Mouse (Mus musculus) thymus, adult 2 months (tissue): ENCODE results near the gene Ncln. TPM values are rescaled to one million over a fixed set of nuclear protein-coding genes. Genes with fewer than 3 reads are reported as not detected.
A peak's percentile ranks its signal among the peaks of the same experiment; 100 is the strongest.

Experiments used
- DNase-seq: peaks from one replicate; pipeline ENCODE4 v3.0.0; 2021
- H3K27ac ChIP-seq: fragments of 200-500 bp; 2 replicates; pipeline ENCODE4 v1.5.1; 2012; ENCODE audit warnings: low read length, control low read depth; ENCODE audit not compliant: control insufficient read depth, insufficient read depth
- H3K27me3 ChIP-seq: fragments of 200-500 bp; 2 replicates; pipeline ENCODE4 v1.6.1; 2012; ENCODE audit warnings: mild to moderate bottlenecking, low read length, moderate library complexity, mixed read lengths; ENCODE audit not compliant: control insufficient read depth, insufficient read depth
- H3K36me3 ChIP-seq: fragments of 200-500 bp; 2 replicates; pipeline ENCODE4 v1.6.1; 2012; ENCODE audit warnings: mild to moderate bottlenecking, low read length, moderate library complexity; ENCODE audit not compliant: control insufficient read depth, insufficient read depth
- H3K4me1 ChIP-seq: fragments of 200-500 bp; replicated peaks from 2 replicates; pipeline ENCODE4 v1.6.1; 2012; ENCODE audit warnings: low read length; ENCODE audit not compliant: control insufficient read depth, insufficient read depth
- H3K4me3 ChIP-seq: fragments of 200-500 bp; 2 replicates; pipeline ENCODE4 v1.5.1; 2012; ENCODE audit warnings: mild to moderate bottlenecking, low read length, control low read depth, moderate library complexity; ENCODE audit not compliant: control insufficient read depth, insufficient read depth
- CTCF ChIP-seq: fragments of 200-500 bp; IDR thresholded peaks from 2 replicates; pipeline ENCODE4 v1.5.1; 2012; ENCODE audit warnings: mild to moderate bottlenecking, control low read depth, low read length, moderate library complexity, borderline replicate concordance; ENCODE audit not compliant: control insufficient read depth, poor library complexity, insufficient read depth; ENCODE audit errors: extremely low read depth
- POLR2A ChIP-seq: fragments of 200-500 bp; IDR thresholded peaks from 2 replicates; pipeline ENCODE4 v1.6.1; 2012; ENCODE audit warnings: mild to moderate bottlenecking, low read length, control low read depth, moderate library complexity; ENCODE audit not compliant: control insufficient read depth, poor library complexity, insufficient read depth; ENCODE audit errors: extremely low read depth
- WGBS: fragments of 180-500 bp; shearing (Covaris S2); methylation state at CpG from one replicate; pipeline ENCODE4 v1.1.7; 2018; 5-methylcytosine and 5-hydroxymethylcytosine counted together
- polyA plus RNA-seq: library from polyadenylated mRNA; depleted of rRNA; stranded (reverse); fragments of >200 nt; gene quantifications from 2 replicates; pipeline ENCODE4 v1.2.3, GENCODE M21; 2012

Ncln gene
- polyA plus RNA-seq, 1 experiment, result 337 TPM

DNA sequence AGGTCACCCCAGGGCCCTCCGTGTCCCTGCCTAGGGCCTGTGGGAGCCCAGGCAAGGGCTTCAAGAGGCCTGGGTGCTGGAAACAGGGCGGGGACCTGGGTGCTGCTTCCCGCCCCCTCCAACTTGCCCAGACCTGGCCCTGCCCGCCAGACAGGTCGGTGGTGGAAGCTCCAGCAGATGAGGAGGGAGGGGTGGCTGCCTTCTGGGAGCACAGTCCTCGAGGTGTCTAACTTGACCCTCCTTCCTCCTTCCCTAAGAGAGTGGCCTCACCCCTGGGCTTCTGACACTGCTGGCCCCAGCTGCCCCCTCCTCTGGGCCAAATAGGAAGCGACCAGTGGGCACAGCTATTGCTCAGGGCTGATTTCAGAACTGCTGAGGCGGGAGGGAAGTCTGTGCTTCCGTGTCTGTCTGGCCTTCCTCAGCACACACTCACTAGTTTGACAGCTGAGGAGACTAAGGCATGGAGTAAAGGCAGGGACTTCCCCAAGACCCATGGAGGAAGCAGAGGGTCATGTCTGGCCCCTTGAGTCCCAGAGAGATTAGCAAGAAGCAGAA, 27.9 kb upstream of the Ncln start, which contains the start of gene Gna15:
TSS of gene Gna15 (minus strand) at position 175 of the 555 bp plus-strand sequence.
- no peak for DNase-seq
- Histone ChIP-seq H3K27me3 (no peaks in the 10 kb centered on the region; the same call in 1 of the 2 replicates), H3K36me3 (no peaks in the 10 kb centered on the region), H3K27ac (no peak within 1 kb of the TSS), H3K4me1 (peaks cover 18% of the 10 kb centered on the region), H3K4me3 (peak within 1 kb of the TSS; percentile 7)
- no peak for TF ChIP-seq POLR2A
- TF ChIP-seq CTCF, result no peak
- 23% methylated on average over 9 of the region's 9 CpGs for WGBS

- DNase-seq, result no peak
- no peak overlapping the region for H3K27ac ChIP-seq
- H3K4me1 ChIP-seq, result peaks cover 18% of the 10 kb centered on the region
- H3K36me3 ChIP-seq, result no peaks in the 10 kb centered on the region
- H3K27me3 ChIP-seq, result no peaks in the 10 kb centered on the region; the same call in 1 of the 2 replicates
- WGBS, result 7% methylated on average over 19 of the region's 19 CpGs
- peak overlapping the region; percentile 7 for H3K4me3 ChIP-seq
- TF ChIP-seq CTCF, result no peak
- TF ChIP-seq POLR2A, result no peak
Observed at GRCm38 (mm10) chr10:81523570-81523969, 27.4 kb upstream of the Ncln start.

DNA sequence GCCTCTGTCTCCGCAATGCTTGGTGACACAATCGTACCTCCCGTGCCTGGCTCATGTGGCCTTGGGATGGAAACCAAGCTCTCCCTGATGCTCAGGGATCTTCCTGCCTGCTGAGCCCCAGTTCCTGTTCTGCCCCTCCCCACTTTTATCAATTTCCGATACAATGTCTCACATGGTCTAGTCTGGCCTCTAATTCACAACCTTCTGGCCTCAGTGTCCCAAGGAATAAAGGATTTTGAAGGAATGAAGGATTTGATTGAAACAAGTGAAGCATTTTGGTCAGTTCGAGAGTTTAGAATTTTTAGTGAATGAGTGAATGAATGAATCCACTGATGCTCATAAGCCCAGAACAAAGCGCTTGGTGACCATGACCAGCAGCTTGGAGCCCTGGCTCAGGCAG, 26.9 kb upstream of the Ncln start:
- H3K27me3 ChIP-seq, result no peaks in the 10 kb centered on the region; the same call in 1 of the 2 replicates
- no peaks in the 10 kb centered on the region for H3K36me3 ChIP-seq
- peak overlapping the region; percentile 7; the same call in 1 of the 2 replicates for H3K4me3 ChIP-seq
- no peak for DNase-seq
- peaks cover 18% of the 10 kb centered on the region for H3K4me1 ChIP-seq
- H3K27ac ChIP-seq, result no peak overlapping the region
- 48% methylated on average over 6 of the region's 6 CpGs for WGBS
- TF ChIP-seq POLR2A (no peak), CTCF (no peak)

- H3K36me3 ChIP-seq, result no peaks in the 10 kb centered on the region
- H3K4me3 ChIP-seq, result no peak overlapping the region
- no peak for DNase-seq
- no peak overlapping the region for H3K27ac ChIP-seq
- H3K4me1 ChIP-seq, result peaks cover 17% of the 10 kb centered on the region
- H3K27me3 ChIP-seq, result no peaks in the 10 kb centered on the region; the same call in 1 of the 2 replicates
- WGBS, result 46% methylated on average over 3 of the region's 3 CpGs
- TF ChIP-seq CTCF, result no peak
- no peak for TF ChIP-seq POLR2A
Observed at GRCm38 (mm10) chr10:81519978-81520365, 23.8 kb upstream of the Ncln start.

- no peak for DNase-seq
Observed at GRCm38 (mm10) chr10:81519227-81519977, 23.2 kb upstream of the Ncln start.

GRCm38 (mm10) chr10:81518546-81518945, 22.4 kb upstream of the Ncln start:
- H3K36me3 ChIP-seq, result no peaks in the 10 kb centered on the region
- DNase-seq, result peak; percentile 85
- 24% methylated on average over 4 of the region's 4 CpGs for WGBS
- H3K4me1 ChIP-seq, result peaks cover 10% of the 10 kb centered on the region
- H3K27me3 ChIP-seq, result no peaks in the 10 kb centered on the region; the same call in 1 of the 2 replicates
- TF ChIP-seq POLR2A (no peak), CTCF (peak; percentile 62; the same call in 1 of the 2 replicates)
- no peak overlapping the region for H3K27ac ChIP-seq
- H3K4me3 ChIP-seq, result no peak overlapping the region

More at GRCm38 (mm10) chr10:81519227-81519977, 23.2 kb upstream of the Ncln start:
- no peak for TF ChIP-seq CTCF
- no peak for TF ChIP-seq POLR2A
- H3K27ac ChIP-seq, result no peak overlapping the region
- no peaks in the 10 kb centered on the region; the same call in 1 of the 2 replicates for H3K27me3 ChIP-seq
- 22% methylated on average over 6 of the region's 6 CpGs for WGBS
- H3K36me3 ChIP-seq, result no peaks in the 10 kb centered on the region
- H3K4me1 ChIP-seq, result peaks cover 16% of the 10 kb centered on the region
- H3K4me3 ChIP-seq, result no peak overlapping the region
